Mouse (Mus musculus) lung, adult 2 months (tissue): Measurements from ENCODE around the gene Acad12. TPM values are rescaled to one million over a fixed set of nuclear protein-coding genes. Genes with fewer than 3 reads are reported as not detected.
"Not testable (repeated sequence)": the region's sequence is repeated elsewhere in the genome, so short reads cannot be mapped to it uniquely, and the experiment has no call there.

ENCODE experiments used
- DNase-seq: peaks from one replicate; pipeline ENCODE4 v3.0.0; 2022
- H3K4me1 ChIP-seq: fragments of 200-500 bp; 2 replicates; pipeline ENCODE4 v1.6.1; 2011; ENCODE audit warnings: low read length; ENCODE audit not compliant: control insufficient read depth, insufficient read depth
- H3K4me3 ChIP-seq: fragments of 200-500 bp; replicated peaks from 2 replicates; pipeline ENCODE3; 2011; ENCODE audit warnings: low read depth, mild to moderate bottlenecking, control low read depth, low read length; ENCODE audit errors: extremely low read depth
- CTCF ChIP-seq: fragments of 200-500 bp; IDR thresholded peaks from 2 replicates; pipeline ENCODE4 v1.5.1; 2011; ENCODE audit warnings: mild to moderate bottlenecking, low read length, control low read depth; ENCODE audit not compliant: insufficient read depth
- POLR2A ChIP-seq: fragments of 200-500 bp; IDR thresholded peaks from 2 replicates; pipeline ENCODE4 v1.6.1; 2011; ENCODE audit warnings: low read depth, mild to moderate bottlenecking, control low read depth, low read length, borderline replicate concordance; ENCODE audit errors: extremely low read depth
- WGBS: fragments of 180-500 bp; shearing (Covaris S2); methylation state at CpG from one replicate; pipeline ENCODE4 v1.1.7; 2018; 5-methylcytosine and 5-hydroxymethylcytosine counted together
- polyA plus RNA-seq: library from polyadenylated mRNA; depleted of rRNA; stranded (reverse); fragments of >200 nt; gene quantifications from 2 replicates; pipeline ENCODE4 v1.2.3, GENCODE M21; 2012; rRNA removed

The Acad12 gene
- polyA plus RNA-seq, result 10.1 and 10.3 TPM in 2 replicates

DNA sequence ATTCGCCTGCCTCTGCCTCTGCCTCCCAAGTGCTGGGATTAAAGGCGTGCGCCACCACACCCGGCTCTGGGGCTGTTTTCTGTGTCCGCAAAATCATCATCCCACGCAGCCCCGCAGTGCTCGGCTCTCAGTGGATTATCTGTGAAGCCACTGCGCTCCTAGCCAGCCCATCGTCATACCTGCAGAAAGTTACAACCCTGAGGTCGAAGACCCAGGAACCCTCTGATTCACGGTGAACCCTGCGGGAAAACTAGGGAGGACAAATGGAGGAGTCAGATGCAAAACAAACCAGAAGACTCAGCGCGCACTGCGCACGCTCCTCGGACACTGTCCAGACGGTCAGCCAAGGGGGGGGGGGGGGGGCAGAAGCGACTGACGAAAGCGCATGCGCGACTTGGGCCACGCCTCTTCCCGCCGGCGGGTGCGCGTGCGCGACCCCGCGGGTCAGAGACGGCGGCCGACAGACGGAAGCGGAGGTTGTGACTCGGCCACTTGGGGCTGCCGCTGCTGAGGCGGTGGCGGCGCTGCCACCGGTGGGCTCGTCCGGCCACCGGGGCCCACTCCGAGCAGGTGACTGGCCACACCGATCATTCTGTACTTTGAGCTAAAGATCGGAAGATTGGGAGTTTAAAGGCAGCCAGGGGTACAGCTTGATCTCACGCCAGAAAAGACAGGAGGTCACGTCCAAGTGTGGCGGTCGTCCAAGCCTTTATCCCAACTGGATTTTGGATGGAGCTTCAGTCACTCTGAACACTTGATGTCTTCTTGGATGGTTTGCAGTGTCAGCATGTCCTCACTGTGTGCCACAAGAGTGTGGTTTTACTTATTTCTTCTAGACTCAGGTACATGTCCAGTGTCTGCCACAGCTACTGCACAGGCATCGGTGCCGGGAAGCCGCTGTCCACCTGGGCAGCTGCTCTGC lies at the start of gene Acad12:
Gene Acad12 (minus strand): TSS at position 347 of the 922 bp plus-strand sequence.
- H3K4me3 ChIP-seq, result peak within 1 kb of the TSS; percentile 100
- peak; percentile 93 for TF ChIP-seq POLR2A
- TF ChIP-seq CTCF, result no peak
- peaks cover 7% of the 10 kb centered on the region; the same call in 1 of the 2 replicates for H3K4me1 ChIP-seq
- DNase-seq, result peak; percentile 78
- under 1% methylated on average over 58 of the region's 58 CpGs for WGBS

DNA sequence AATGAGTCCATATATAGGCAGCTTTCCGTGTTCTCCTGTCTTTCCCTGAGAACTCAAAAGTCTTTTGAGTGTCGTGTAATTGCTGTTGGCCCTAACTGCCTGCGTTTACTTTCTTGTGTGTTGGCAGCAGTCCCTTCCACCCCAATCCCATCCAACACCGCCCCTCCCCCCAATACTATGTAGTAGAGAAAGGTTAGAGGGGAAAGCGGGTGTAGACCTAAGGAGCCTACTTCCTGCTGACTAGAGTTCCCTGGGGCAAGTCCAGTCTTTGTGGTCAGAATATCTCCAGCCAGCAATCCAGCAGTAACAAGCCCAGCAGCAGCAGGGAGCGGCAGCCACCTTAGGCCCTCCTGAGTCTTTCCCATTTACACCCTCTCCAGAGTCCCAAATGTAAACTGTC lies 49.7 kb upstream of the Acad12 start:
- TF ChIP-seq CTCF (no peak), POLR2A (no peak)
- DNase-seq, result peak; percentile 15

DNA sequence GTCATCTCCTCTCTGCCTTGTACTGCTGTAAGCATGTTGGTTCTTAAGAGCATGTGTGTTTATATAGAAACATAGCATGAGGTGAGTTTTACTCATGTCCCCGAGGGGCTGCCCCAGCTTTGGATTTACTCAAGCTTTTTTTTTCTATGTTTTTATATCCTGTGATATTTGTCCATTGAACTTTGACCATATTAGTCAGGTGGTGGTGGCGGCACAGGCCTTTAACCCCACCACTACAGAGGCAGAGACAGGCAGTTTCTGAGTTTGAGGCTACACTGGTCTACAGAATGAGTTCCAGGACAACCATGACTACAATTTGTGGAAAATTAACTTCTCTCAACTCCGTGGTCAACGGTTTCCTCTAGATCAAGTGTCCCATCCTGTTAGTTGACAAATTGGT lies 48.3 kb upstream of the Acad12 start:
- WGBS, result 62% methylated on average over 4 of the region's 4 CpGs
- no peak for TF ChIP-seq POLR2A
- TF ChIP-seq CTCF, result no peak
- Histone ChIP-seq H3K4me3 (no peak overlapping the region), H3K4me1 (no peaks in the 10 kb centered on the region)
- DNase-seq, result no peak

More for the DNA sequence above, 49.7 kb upstream of the Acad12 start:
- WGBS, result 45% methylated on average over 6 of the region's 6 CpGs
- Histone ChIP-seq H3K4me1 (no peaks in the 10 kb centered on the region), H3K4me3 (no peak overlapping the region)

DNA sequence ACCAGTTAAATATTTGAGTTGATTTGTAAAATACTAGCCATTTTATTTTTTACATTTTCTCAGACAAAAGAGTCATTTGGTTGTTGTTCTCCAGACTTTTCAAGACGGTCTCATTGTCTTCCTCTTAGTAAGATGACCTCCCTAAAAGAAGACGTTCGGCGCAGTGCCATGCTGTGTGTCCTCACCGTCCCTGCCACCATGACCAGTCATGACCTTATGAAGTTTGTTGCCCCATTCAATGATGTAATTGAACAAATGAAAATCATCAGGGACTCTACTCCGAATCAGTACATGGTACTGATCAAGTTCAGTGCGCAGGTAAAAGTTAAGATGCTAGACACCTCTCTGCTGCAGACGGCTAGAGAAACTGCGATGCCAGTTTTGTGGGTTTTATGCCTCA lies 46.2 kb upstream of the Acad12 start:
- no peak for DNase-seq
- no peak overlapping the region for H3K4me3 ChIP-seq
- peaks cover 7% of the 10 kb centered on the region for H3K4me1 ChIP-seq
- no peak for TF ChIP-seq CTCF
- no peak for TF ChIP-seq POLR2A
- 95% methylated on average over 9 of the region's 9 CpGs for WGBS

DNA sequence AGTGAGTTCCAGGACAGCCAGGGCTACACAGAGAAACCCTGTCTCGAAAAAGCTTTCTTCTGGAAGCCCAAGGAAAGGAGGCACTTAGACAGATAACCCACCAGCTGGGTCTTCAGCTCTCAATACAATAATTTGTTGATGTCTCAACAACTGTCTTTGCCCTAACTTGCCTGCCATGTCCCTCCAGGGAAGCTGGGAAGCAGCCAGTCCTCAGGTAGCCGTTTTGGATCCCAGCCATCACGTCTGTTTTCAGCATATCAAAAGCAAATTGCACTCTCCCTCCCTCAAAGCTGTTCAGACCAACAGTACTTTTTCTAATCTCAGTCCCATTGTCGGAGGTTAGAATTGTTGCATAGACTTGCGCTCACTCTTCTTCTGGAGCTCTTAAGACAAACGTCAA lies 45.3 kb upstream of the Acad12 start:
- 85% methylated on average over 6 of the region's 6 CpGs for WGBS
- TF ChIP-seq POLR2A (no peak), CTCF (no peak)
- no peak for DNase-seq
- Histone ChIP-seq H3K4me1 (peaks cover 10% of the 10 kb centered on the region), H3K4me3 (no peak overlapping the region)

DNA sequence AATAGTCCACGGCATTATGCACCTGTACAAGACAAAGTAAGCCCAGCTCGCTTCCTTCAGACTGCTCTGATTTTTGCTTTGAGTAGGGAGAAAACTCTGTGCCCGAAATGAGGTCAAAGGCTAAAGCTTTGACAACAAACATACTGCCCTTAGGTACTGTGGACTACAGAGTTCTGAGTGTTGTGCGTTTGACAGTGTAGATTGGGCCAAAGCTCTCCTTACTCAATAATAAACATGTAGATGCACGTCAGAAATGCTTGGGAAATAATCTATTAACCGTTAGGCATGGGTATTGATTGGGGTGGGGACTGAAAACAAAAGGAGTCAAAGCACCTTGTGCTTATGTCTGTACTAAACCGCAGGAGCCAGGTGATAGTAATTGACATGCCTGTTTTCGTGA lies 44.7 kb upstream of the Acad12 start:
- TF ChIP-seq POLR2A (no peak), CTCF (no peak)
- no peak for DNase-seq
- Histone ChIP-seq H3K4me3 (no peak overlapping the region), H3K4me1 (peaks cover 10% of the 10 kb centered on the region)
- 85% methylated on average over 8 of the region's 8 CpGs for WGBS

DNA sequence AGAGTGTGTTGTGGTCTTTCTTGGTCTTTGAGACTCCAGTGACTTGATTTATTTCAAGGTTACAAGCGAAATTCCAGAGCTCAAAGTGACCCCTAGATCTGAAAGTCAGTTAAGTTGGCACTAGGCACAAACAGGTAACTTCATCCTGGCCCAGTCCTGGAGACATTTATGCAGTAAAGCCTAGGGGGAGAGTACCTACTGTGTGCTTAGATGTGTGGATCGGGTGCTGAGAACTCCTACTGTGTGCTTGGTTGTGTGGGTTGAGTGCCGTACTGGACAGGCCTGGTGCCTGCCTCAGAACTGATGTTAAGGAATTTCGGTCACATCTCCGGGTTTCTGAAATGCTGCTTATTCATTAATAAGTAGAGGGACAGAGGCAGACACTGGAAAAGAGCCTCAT lies 42.8 kb upstream of the Acad12 start:
- DNase-seq, result no peak
- H3K4me3 ChIP-seq, result peak overlapping the region; percentile 97
- peaks cover 10% of the 10 kb centered on the region for H3K4me1 ChIP-seq
- 80% methylated on average over 5 of the region's 5 CpGs for WGBS
- no peak for TF ChIP-seq CTCF
- no peak for TF ChIP-seq POLR2A

DNA sequence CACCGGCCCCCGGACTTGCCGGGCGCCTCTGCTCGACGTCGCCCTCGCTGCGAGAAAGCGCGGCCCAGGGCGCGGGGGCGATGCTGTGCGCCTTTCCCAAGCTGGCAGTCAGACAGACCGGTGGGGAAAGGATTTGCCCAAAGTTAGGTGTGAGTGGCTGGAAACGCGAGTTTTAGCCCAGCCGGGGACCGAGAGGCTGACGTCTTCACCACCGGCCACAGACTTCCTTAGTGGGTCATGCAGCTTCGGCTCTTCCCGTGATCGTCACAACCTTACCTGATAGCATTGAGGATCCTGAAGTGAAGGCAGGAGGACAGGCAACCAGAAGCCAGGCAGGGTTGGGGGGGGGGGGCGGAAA lies 42.1 kb upstream of the Acad12 start:
- WGBS, result 1% methylated on average over 26 of the region's 26 CpGs
- no peak for TF ChIP-seq CTCF
- no peak for TF ChIP-seq POLR2A
- H3K4me1 ChIP-seq, result peaks cover 10% of the 10 kb centered on the region
- H3K4me3 ChIP-seq, result peak overlapping the region; percentile 97
- DNase-seq, result no peak

DNA sequence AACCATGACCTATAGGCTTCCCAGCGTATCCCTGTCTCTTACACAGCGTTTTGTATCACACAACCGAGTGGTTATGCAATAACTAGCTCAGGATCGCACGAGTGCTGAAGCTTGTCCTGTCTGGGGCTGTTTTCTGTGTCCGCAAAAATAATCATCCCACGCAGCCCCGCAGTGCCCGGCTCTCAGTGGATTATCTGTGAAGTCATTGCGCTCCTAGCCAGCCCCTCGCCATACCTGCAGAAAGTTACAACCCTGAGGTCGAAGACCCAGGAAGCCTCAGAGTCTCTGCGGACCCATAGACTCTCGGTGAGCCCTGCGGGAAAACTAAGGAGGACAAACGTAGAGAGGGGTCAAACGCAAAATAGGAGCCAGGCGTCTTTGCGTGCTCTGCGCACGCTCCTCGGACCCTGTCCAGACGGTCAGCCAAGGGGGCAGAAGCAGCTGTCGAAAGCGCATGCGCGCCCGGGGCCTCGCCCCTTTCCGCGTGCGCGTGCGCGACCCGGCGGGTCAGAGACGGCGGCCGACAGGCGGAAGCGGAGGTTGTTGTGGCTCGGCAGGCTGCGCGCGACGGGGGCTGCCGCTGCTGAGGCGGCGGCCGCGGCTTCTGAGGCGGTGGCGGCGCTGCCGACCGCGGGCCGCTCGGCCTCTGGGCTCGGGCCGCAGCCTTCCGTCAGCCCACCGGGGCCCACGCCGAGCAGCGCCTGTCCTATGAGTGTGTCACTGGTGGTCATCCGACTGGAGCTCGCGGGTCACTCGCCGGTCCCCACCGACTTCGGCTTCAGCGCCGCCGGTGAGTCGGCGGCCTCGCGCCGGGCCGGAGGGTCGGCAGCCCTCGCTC lies 41.5 kb upstream of the Acad12 start, which contains the start of the genes Acad10 and Brap:
Gene Acad10 (minus strand): TSS at position 456 of the 838 bp plus-strand sequence.
Gene Brap (plus strand): TSS at position 505 of the 838 bp plus-strand sequence.
- Histone ChIP-seq H3K4me3 (peak within 1 kb of the TSS; percentile 97), H3K4me1 (peaks cover 10% of the 10 kb centered on the region)
- TF ChIP-seq POLR2A (peak; percentile 92; the same call in 1 of the 2 replicates), CTCF (no peak)
- DNase-seq, result peak; percentile 93
- WGBS, result under 1% methylated on average over 84 of the region's 85 CpGs

DNA sequence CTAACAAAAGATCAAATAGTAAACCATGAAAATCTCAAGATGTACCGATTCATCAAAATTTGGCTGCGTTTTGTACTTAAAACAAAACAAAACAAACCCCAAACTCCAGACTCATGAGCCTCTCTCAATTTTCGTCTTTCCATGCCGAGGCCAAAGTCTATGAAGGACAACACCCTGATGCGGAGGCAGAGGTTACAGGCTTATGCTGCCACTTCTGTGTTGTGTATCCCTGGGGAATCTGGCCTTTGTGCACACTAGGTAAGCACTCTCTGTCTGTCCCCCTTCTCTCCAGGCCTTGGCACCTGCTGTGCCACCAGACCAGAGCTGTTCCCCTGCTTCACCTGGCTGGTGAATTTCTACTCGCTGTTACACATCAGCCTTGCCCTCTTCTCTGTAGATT lies 38.9 kb upstream of the Acad12 start:
- peaks cover 10% of the 10 kb centered on the region for H3K4me1 ChIP-seq
- DNase-seq, H3K4me3 ChIP-seq: not testable (repeated sequence)
- 90% methylated on average over 6 of the region's 6 CpGs for WGBS

DNA sequence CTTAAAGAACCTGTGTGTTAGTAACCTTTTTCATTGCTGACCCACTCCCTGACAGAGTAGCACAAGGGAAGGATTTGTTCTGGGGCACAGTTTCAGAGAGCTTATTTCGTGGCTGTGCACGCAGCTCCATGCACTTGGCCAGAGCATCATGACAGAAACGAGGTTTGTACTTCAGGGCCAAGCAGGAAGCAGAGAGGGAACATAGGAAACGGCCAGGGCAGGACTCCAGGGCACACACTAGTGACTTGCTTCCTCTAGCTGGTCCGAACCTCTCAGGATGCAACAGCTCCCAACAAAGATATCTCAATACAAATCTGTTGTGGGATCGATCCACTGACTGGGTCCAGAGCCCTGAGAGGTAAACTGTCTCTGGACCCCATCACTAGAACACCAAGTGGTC lies 38.1 kb upstream of the Acad12 start:
- peaks cover 10% of the 10 kb centered on the region for H3K4me1 ChIP-seq
- 40% methylated on average over 6 of the region's 6 CpGs for WGBS
- not testable (repeated sequence) for H3K4me3 ChIP-seq
- peak; percentile 13 for DNase-seq
